Mouse (Mus musculus) bone marrow macrophage, adult 2 months (primary cell): ENCODE data around the gene Letm1.

Experiments used
- CTCF ChIP-seq: IDR thresholded peaks from 2 replicates; pipeline ENCODE4 v1.5.1; 2012; ENCODE audit warnings: low read depth, mild to moderate bottlenecking, low read length, moderate library complexity
- POLR2A ChIP-seq: IDR thresholded peaks from 2 replicates; pipeline ENCODE4 v1.6.1; 2012; ENCODE audit warnings: mild to moderate bottlenecking, low read depth, low read length, borderline replicate concordance

- no peak for TF ChIP-seq POLR2A
- no peak for TF ChIP-seq CTCF
Observed at GRCm38 (mm10) chr5:33829958-33830357, 47.3 kb upstream of the Letm1 start.
